Mouse (Mus musculus): ENCODE measurements around the gene Mllt6. TPM values are rescaled to one million over a fixed set of nuclear protein-coding genes. Genes with fewer than 3 reads are reported as not detected.
"Not testable (repeated sequence)": the region's sequence is repeated elsewhere in the genome, so short reads cannot be mapped to it uniquely, and the experiment has no call there.

Mllt6 gene
- polyA plus RNA-seq, 1 experiment from 2014 or later = 2.3 TPM

DNA sequence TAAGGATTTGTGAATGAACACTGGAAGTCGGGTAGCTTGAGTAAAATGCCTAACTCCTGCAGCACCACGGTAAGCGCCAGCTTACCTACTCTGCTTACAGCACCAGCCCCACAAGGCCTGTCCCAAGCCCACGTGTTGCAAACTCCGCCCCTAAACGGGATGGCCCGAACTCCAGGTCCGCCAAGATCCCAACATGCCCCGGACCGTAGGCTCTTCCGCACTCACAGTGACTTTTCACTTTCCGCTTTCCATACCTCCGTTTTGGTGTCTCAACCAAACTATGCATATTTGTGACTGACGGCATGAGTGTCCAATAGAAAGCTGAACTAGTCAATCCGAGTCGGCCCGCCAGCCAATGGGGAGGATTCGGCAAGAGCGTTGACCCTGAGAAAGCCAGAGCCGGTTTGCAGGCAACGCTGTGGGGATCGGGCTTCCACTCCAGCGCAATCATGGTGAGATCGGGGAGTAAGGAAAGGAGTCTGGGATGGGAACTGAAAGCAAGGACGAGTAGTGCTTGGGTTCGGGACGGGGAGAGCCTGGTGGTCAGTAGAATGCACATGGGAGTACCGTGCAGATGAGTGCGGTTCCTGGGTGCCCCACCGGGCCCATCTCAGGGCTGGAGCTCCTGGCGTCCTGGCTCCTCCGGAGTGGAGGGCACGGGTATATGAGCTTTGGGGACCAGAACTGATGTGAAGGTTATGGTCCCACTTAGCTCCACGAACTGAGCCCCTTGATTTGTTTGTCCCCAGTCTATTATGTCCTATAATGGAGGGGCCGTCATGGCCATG is 40.0 kb downstream of the Mllt6 start, which contains the start of gene Psmb3:
Gene Psmb3, plus strand, starts transcription at position 361 of the 788 bp plus-strand sequence.
- ATAC-seq (replicated peaks; ENCODE audit: low FRiP score, low read depth) = peak; percentile 85
- under 1% methylated on average over 35 of the region's 35 CpGs for WGBS
- TF ChIP-seq CTCF (IDR thresholded peaks at IDR 0.05; ENCODE audit: low read depth) = no peak

DNA sequence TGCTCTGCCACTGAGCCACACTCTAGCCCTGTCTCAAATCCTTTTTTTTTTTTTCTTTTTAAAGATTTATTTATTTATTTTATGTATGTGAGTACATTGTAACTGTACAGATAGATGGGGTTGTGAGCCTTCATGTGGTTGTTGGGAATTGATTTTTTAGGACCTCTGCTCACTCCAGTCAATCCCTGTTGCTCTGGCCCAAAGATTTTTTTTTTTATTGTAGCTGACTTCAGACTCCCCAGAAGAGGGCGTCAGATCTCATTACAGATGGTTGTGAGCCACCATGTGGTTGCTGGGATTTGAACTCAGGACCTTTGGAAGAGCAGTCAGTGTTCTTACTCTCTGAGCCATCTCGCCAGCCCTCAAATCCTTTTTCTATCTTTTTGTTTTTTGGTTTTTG is 46.9 kb downstream of the Mllt6 start:
- H3K36me3 ChIP-seq (ENCODE audit: insufficient read depth, low read length) = peaks cover 26% of the 10 kb centered on the region; the same call in 1 of the 2 replicates

More for the DNA sequence above, 40.0 kb downstream of the Mllt6 start, which contains the start of gene Psmb3:
- Histone ChIP-seq H3K27me3 (ENCODE audit: insufficient read depth, low read length) (no peaks in the 10 kb centered on the region), H3K36me3 (ENCODE audit: insufficient read depth, low read length) (peaks cover 15% of the 10 kb centered on the region; the same call in 1 of the 2 replicates), H3K4me2 (ENCODE audit: low read length) (peak within 1 kb of the TSS; percentile 65), H3K27ac (peak within 1 kb of the TSS; percentile 80), H3K4me1 (replicated peaks; ENCODE audit: insufficient read depth, low read length) (peaks cover 11% of the 10 kb centered on the region), H3K9ac (ENCODE audit: low read depth, low read length) (peak within 1 kb of the TSS; percentile 75), H3K4me3 (replicated peaks; ENCODE audit: low read depth, low read length) (peak within 1 kb of the TSS; percentile 66), H3K9me3 (replicated peaks; ENCODE audit: low read length) (no peaks in the 10 kb centered on the region)
- peak; percentile 100 for DNase-seq (ENCODE audit: low spot score)

DNA sequence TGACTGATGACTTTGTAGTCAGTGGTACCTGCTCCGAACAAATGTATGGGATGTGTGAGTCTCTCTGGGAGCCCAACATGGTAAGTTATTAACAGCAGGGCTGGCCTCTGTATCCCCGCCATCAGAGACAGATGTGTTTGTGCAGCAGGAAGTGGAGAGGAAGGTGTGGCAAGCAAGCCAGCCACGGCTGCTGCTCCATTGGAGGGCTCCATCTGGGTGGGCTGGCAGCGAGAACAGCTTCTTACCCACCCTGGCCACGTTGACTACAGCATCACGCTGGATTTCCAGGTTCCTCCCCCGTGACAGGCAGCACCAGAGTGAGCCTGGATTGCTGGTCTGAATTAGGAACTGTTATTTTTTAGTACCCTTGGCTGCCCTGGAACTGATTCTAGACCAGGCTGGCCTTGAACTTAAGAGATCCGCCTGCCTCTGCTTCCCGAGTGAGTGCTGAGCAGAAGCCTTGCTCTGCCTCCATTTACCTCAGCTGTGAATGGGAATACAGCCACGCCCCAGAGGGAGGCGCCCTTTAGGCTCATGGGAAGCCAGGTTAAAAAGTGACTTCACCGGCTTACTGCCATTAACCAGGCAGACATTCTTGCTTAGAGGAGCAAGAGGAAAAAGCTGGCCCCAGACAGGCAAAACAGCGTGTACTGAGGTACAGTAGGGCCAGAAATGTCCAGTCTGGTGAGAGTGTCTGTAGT is 48.1 kb downstream of the Mllt6 start:
- H3K4me1 ChIP-seq (replicated peaks; ENCODE audit: insufficient read depth, low read length) = no peaks in the 10 kb centered on the region
- H3K4me3 ChIP-seq (replicated peaks; ENCODE audit: low read depth, low read length) = no peak overlapping the region
- TF ChIP-seq CTCF (IDR thresholded peaks at IDR 0.05; ENCODE audit: low read depth) = peak; percentile 19; the same call in 1 of the 2 replicates
- no peaks in the 10 kb centered on the region for H3K27me3 ChIP-seq (ENCODE audit: insufficient read depth, low read length)
- DNase-seq (ENCODE audit: low spot score) (no peak), ATAC-seq (replicated peaks; ENCODE audit: low FRiP score, low read depth) (no peak)
- H3K27ac ChIP-seq = no peak overlapping the region
- H3K4me2 ChIP-seq (ENCODE audit: low read length) = no peak overlapping the region
- H3K9ac ChIP-seq (ENCODE audit: low read depth, low read length) = no peak overlapping the region
- WGBS = 75% methylated on average over 13 of the region's 13 CpGs
- no peaks in the 10 kb centered on the region for H3K9me3 ChIP-seq (replicated peaks; ENCODE audit: low read length)
- H3K36me3 ChIP-seq (ENCODE audit: insufficient read depth, low read length) = peaks cover 26% of the 10 kb centered on the region; the same call in 1 of the 2 replicates

More for the DNA sequence above, 46.9 kb downstream of the Mllt6 start:
- H3K4me3 ChIP-seq (replicated peaks; ENCODE audit: low read depth, low read length); H3K27me3 ChIP-seq (ENCODE audit: insufficient read depth, low read length); DNase-seq (ENCODE audit: low spot score); H3K4me2 ChIP-seq (ENCODE audit: low read length); H3K4me1 ChIP-seq (replicated peaks; ENCODE audit: insufficient read depth, low read length); H3K9ac ChIP-seq (ENCODE audit: low read depth, low read length); ATAC-seq (replicated peaks; ENCODE audit: low FRiP score, low read depth); H3K27ac ChIP-seq; H3K9me3 ChIP-seq (replicated peaks; ENCODE audit: low read length): not testable (repeated sequence)
- WGBS = 75% methylated on average over 2 of the region's 2 CpGs

DNA sequence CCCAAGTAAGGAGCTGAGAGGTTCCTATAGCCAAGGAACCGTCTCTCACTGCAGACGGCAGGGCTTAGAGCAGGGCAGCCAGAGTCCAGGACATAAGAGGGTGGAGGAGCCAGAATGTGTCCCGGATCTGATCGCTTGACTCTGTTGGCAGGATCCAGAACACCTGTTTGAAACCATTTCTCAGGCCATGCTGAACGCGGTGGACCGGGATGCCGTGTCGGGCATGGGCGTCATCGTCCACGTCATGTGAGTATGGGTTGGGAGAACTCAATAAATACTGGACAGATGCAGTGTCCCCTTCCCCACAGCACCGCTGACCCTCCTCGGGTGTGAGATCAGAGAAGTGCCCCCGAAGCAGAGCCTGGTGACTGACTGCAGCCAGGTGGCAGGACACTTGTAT is 49.1 kb downstream of the Mllt6 start:
- ATAC-seq (replicated peaks; ENCODE audit: low FRiP score, low read depth) = no peak
- no peaks in the 10 kb centered on the region for H3K4me1 ChIP-seq (replicated peaks; ENCODE audit: insufficient read depth, low read length)
- no peak overlapping the region for H3K4me3 ChIP-seq (replicated peaks; ENCODE audit: low read depth, low read length)
- H3K27ac ChIP-seq = no peak overlapping the region
- no peaks in the 10 kb centered on the region for H3K27me3 ChIP-seq (ENCODE audit: insufficient read depth, low read length)
- no peak for TF ChIP-seq CTCF (IDR thresholded peaks at IDR 0.05; ENCODE audit: low read depth)
- 91% methylated on average over 15 of the region's 15 CpGs for WGBS
- H3K9me3 ChIP-seq (replicated peaks; ENCODE audit: low read length) = no peaks in the 10 kb centered on the region
- H3K4me2 ChIP-seq (ENCODE audit: low read length) = no peak overlapping the region
- H3K36me3 ChIP-seq (ENCODE audit: insufficient read depth, low read length) = peaks cover 19% of the 10 kb centered on the region; the same call in 1 of the 2 replicates
- DNase-seq (ENCODE audit: low spot score) = no peak
- H3K9ac ChIP-seq (ENCODE audit: low read depth, low read length) = no peak overlapping the region

DNA sequence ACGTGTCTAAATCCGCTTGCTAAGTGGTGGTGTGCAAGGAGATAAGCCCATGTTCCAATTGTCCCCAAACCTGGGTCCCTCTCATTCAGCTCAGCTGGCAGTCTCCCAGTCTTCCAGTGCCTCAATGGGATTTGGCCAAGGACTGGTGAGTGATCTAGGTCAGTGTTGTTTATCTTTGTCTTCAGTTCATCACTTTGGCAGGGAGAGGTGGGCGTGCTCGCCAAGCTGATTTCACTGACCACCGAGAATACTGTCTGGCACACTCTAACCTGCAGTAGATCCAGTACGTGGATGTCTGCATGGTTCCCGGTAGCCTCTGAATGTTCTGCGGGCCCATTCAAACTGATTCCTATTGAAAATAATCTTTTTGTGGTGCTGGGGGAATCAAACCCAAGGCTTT is 50.7 kb downstream of the Mllt6 start:
- Histone ChIP-seq H3K36me3 (ENCODE audit: insufficient read depth, low read length) (peaks cover 23% of the 10 kb centered on the region; the same call in 1 of the 2 replicates), H3K27me3 (ENCODE audit: insufficient read depth, low read length) (no peaks in the 10 kb centered on the region), H3K9me3 (replicated peaks; ENCODE audit: low read length) (no peaks in the 10 kb centered on the region), H3K9ac (ENCODE audit: low read depth, low read length) (no peak overlapping the region), H3K4me1 (replicated peaks; ENCODE audit: insufficient read depth, low read length) (no peaks in the 10 kb centered on the region), H3K4me3 (replicated peaks; ENCODE audit: low read depth, low read length) (no peak overlapping the region), H3K4me2 (ENCODE audit: low read length) (no peak overlapping the region), H3K27ac (no peak overlapping the region)
- TF ChIP-seq CTCF (IDR thresholded peaks at IDR 0.05; ENCODE audit: low read depth) = no peak
- ATAC-seq (replicated peaks; ENCODE audit: low FRiP score, low read depth) (no peak), DNase-seq (ENCODE audit: low spot score) (no peak)
- WGBS = 88% methylated on average over 8 of the region's 8 CpGs

DNA sequence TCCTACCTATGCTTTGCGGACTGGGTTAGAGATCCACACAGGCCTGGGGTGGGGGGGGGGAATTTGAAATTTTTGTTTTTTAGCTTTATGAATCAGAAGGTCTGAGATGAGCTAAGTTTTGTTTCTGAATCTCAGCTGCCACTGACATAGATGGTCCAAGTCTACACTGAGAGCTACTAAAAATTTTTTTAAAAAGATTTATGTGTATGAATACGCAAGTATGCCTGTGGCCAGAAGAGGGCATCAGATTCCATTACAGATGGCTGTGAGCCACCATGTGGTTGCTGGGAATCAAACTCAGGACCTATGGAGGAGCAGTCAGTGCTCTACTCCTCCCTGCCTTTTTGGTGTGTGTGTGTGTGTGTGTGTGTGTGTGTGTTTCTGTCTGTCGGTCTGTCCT is 51.1 kb downstream of the Mllt6 start:
- no peak overlapping the region for H3K9ac ChIP-seq (ENCODE audit: low read depth, low read length)
- 98% methylated on average over 3 of the region's 3 CpGs for WGBS
- H3K4me3 ChIP-seq (replicated peaks; ENCODE audit: low read depth, low read length) = no peak overlapping the region
- H3K9me3 ChIP-seq (replicated peaks; ENCODE audit: low read length) = no peaks in the 10 kb centered on the region
- peak; percentile 40 for TF ChIP-seq CTCF (IDR thresholded peaks at IDR 0.05; ENCODE audit: low read depth)
- no peak overlapping the region for H3K4me2 ChIP-seq (ENCODE audit: low read length)
- H3K27me3 ChIP-seq (ENCODE audit: insufficient read depth, low read length) = no peaks in the 10 kb centered on the region
- ATAC-seq (replicated peaks; ENCODE audit: low FRiP score, low read depth) = no peak
- H3K27ac ChIP-seq = no peak overlapping the region
- peaks cover 26% of the 10 kb centered on the region; the same call in 1 of the 2 replicates for H3K36me3 ChIP-seq (ENCODE audit: insufficient read depth, low read length)
- DNase-seq (ENCODE audit: low spot score) = no peak
- no peaks in the 10 kb centered on the region for H3K4me1 ChIP-seq (replicated peaks; ENCODE audit: insufficient read depth, low read length)

All from kidney, postnatal 0 days (tissue).